Mouse (Mus musculus) myocyte (in vitro differentiated cells): ENCODE measurements around the gene Men1.

Experiments used
- CEBPB ChIP-seq: IDR thresholded peaks from 2 replicates; pipeline ENCODE4 v1.6.1; 2011; ENCODE audit warnings: mild to moderate bottlenecking, moderate library complexity; ENCODE audit not compliant: poor library complexity, insufficient read depth, severe bottlenecking
- MYOD1 ChIP-seq, 3 experiments: IDR thresholded peaks; one replicate each; pipeline ENCODE4 v1.6.1; 2011; ENCODE audit warnings: control low read depth in 2 of 3, low read depth in 2 of 3, mild to moderate bottlenecking in 2 of 3, moderate library complexity in 1 of 3; ENCODE audit not compliant: insufficient read length in 2 of 3, control insufficient read depth in 1 of 3
- POLR2A ChIP-seq: IDR thresholded peaks from one replicate; pipeline ENCODE4 v1.6.1; 2011; ENCODE audit warnings: low read depth, mild to moderate bottlenecking, control low read depth, moderate library complexity; ENCODE audit not compliant: insufficient read length
- TCF12 ChIP-seq: IDR thresholded peaks from one replicate; pipeline ENCODE4 v1.6.1; 2011; ENCODE audit warnings: mild to moderate bottlenecking, control low read depth; ENCODE audit not compliant: poor library complexity, insufficient read depth, severe bottlenecking

- no peak for TF ChIP-seq TCF12
- TF ChIP-seq POLR2A, result no peak
- no peak for TF ChIP-seq MYOD1 (IDR thresholded peaks at IDR 0.05; ENCODE audit: control insufficient read depth in 1 of 3, insufficient read length in 2 of 3, low read depth in 2 of 3)
- no peak for TF ChIP-seq CEBPB
Measured at GRCm38 (mm10) chr19:6336920-6337319, 2.1 kb downstream of the Men1 start.
